Mouse (Mus musculus) thymus, postnatal 0 days (tissue): ENCODE measurements around the gene Ccdc3. TPM values are rescaled to one million over a fixed set of nuclear protein-coding genes. Genes with fewer than 3 reads are reported as not detected.

ENCODE experiments used
- DNase-seq: peaks from one replicate; pipeline ENCODE4 v3.0.0-alpha.2; 2015; ENCODE audit warnings: low spot score
- polyA plus RNA-seq: library from polyadenylated mRNA; unstranded; fragments of >200 nt; fragmentation: Nextera tagmentation; extraction: Ambion mirVana; gene quantifications from 2 replicates; pipeline ENCODE4 v1.2.1, GENCODE M21; 2015

Gene Ccdc3
- polyA plus RNA-seq, result 0.29 and 0.32 TPM in 2 replicates

GRCm38 (mm10) chr2:5137500-5138286, at the start of gene Ccdc3:
Gene Ccdc3 (plus strand): TSS chr2:5137776.
- DNase-seq, result no peak

- peak; percentile 30 for DNase-seq
Observed at GRCm38 (mm10) chr2:5090385-5090784, 47.2 kb upstream of the Ccdc3 start.

- no peak for DNase-seq
Observed at GRCm38 (mm10) chr2:5094876-5095275, 42.7 kb upstream of the Ccdc3 start.

- no peak for DNase-seq
Observed at GRCm38 (mm10) chr2:5095316-5095715, 42.3 kb upstream of the Ccdc3 start.

- peak; percentile 43 for DNase-seq
Observed at GRCm38 (mm10) chr2:5097786-5098445, 39.7 kb upstream of the Ccdc3 start.

GRCm38 (mm10) chr2:5099176-5099575, 38.4 kb upstream of the Ccdc3 start:
- DNase-seq, result no peak

GRCm38 (mm10) chr2:5101743-5102245, 35.8 kb upstream of the Ccdc3 start:
- DNase-seq, result no peak

GRCm38 (mm10) chr2:5102891-5103290, 34.7 kb upstream of the Ccdc3 start:
- no peak for DNase-seq

- no peak for DNase-seq
Observed at GRCm38 (mm10) chr2:5112785-5113291, 24.7 kb upstream of the Ccdc3 start.

- DNase-seq, result no peak
Observed at GRCm38 (mm10) chr2:5114386-5114785, 23.2 kb upstream of the Ccdc3 start.

GRCm38 (mm10) chr2:5116856-5117532, 20.6 kb upstream of the Ccdc3 start:
- DNase-seq, result no peak

GRCm38 (mm10) chr2:5125506-5125905, 12.1 kb upstream of the Ccdc3 start:
- no peak for DNase-seq

- DNase-seq, result no peak
Observed at GRCm38 (mm10) chr2:5127369-5127768, 10.2 kb upstream of the Ccdc3 start.

- DNase-seq, result no peak
Observed at GRCm38 (mm10) chr2:5129099-5129498, 8.5 kb upstream of the Ccdc3 start.

GRCm38 (mm10) chr2:5132046-5132445, 5.5 kb upstream of the Ccdc3 start:
- no peak for DNase-seq

GRCm38 (mm10) chr2:5134959-5135743, 2.4 kb upstream of the Ccdc3 start:
- DNase-seq, result no peak

GRCm38 (mm10) chr2:5139961-5140360, 2.4 kb downstream of the Ccdc3 start:
- DNase-seq, result no peak

GRCm38 (mm10) chr2:5144446-5144845, 6.9 kb downstream of the Ccdc3 start:
- no peak for DNase-seq

- DNase-seq, result no peak
Observed at GRCm38 (mm10) chr2:5147907-5148306, 10.3 kb downstream of the Ccdc3 start.

GRCm38 (mm10) chr2:5154711-5155110, 17.1 kb downstream of the Ccdc3 start:
- DNase-seq, result no peak
